Mouse (Mus musculus) myocyte (in vitro differentiated cells): ENCODE data around the gene Vmn1r204. TPM values are rescaled to one million over a fixed set of nuclear protein-coding genes. Genes with fewer than 3 reads are reported as not detected.
"Not testable (repeated sequence)": the region's sequence is repeated elsewhere in the genome, so short reads cannot be mapped to it uniquely, and the experiment has no call there.

Experiments used
- H3K27me3 ChIP-seq: one replicate; pipeline ENCODE4 v1.6.1; 2011; ENCODE audit not compliant: control insufficient read depth, insufficient read depth, insufficient read length
- H3K36me3 ChIP-seq: one replicate; pipeline ENCODE4 v1.6.1; 2011; ENCODE audit not compliant: control insufficient read depth, insufficient read depth
- H3K4me2 ChIP-seq: one replicate; pipeline ENCODE4 v1.6.1; 2011; ENCODE audit warnings: low read depth, control low read depth
- H3K4me3 ChIP-seq: one replicate; pipeline ENCODE4 v1.5.1; 2011; ENCODE audit warnings: mild to moderate bottlenecking, control low read depth, moderate library complexity
- H3K79me2 ChIP-seq: one replicate; pipeline ENCODE4 v1.6.1; 2011; ENCODE audit not compliant: control insufficient read depth, insufficient read depth
- H3ac ChIP-seq: one replicate; pipeline ENCODE4 v1.6.1; 2011; ENCODE audit not compliant: control insufficient read depth, insufficient read length
- MAX ChIP-seq: IDR thresholded peaks from one replicate; pipeline ENCODE4 v1.6.1; 2011; ENCODE audit warnings: low read depth, mild to moderate bottlenecking, control low read depth
- MYOD1 ChIP-seq, 3 experiments: IDR thresholded peaks; one replicate each; pipeline ENCODE4 v1.6.1; 2011; ENCODE audit warnings: control low read depth in 2 of 3, low read depth in 2 of 3, mild to moderate bottlenecking in 2 of 3, moderate library complexity in 1 of 3; ENCODE audit not compliant: insufficient read length in 2 of 3, control insufficient read depth in 1 of 3
- POLR2A ChIP-seq: IDR thresholded peaks from one replicate; pipeline ENCODE4 v1.6.1; 2011; ENCODE audit warnings: low read depth, mild to moderate bottlenecking, control low read depth, moderate library complexity; ENCODE audit not compliant: insufficient read length
- POLR2AphosphoS2 ChIP-seq: IDR thresholded peaks from one replicate; pipeline ENCODE4 v1.6.1; 2011; ENCODE audit warnings: low read depth, control low read depth; ENCODE audit not compliant: insufficient read length
- TCF12 ChIP-seq: IDR thresholded peaks from one replicate; pipeline ENCODE4 v1.6.1; 2011; ENCODE audit warnings: mild to moderate bottlenecking, control low read depth; ENCODE audit not compliant: poor library complexity, insufficient read depth, severe bottlenecking
- TCF3 ChIP-seq: IDR thresholded peaks from one replicate; pipeline ENCODE4 v1.6.1; 2011; ENCODE audit warnings: low read depth, control low read depth; ENCODE audit not compliant: insufficient read length
- polyA plus RNA-seq: library from polyadenylated mRNA; unstranded; fragments of >200 nt; fragmentation: generic; extraction: Trizol; gene quantifications from one replicate; pipeline ENCODE4 v1.2.1, GENCODE M21; 2012; ENCODE audit warnings: missing spikeins

Vmn1r204 gene
- polyA plus RNA-seq = not detected

GRCm38 (mm10) chr13:22552898-22553297 lies at the start of gene Vmn1r204:
Gene Vmn1r204 (plus strand): TSS chr13:22553198.
- H3K36me3 ChIP-seq = not testable (repeated sequence)

GRCm38 (mm10) chr13:22505281-22505680 lies 47.7 kb upstream of the Vmn1r204 start, which contains the start of gene Vmn1r202:
Gene Vmn1r202 (minus strand): TSS chr13:22505381.
- Histone ChIP-seq H3ac (no peak within 1 kb of the TSS), H3K4me2 (no peak within 1 kb of the TSS), H3K79me2 (no peaks in the 10 kb centered on the region), H3K36me3 (no peaks in the 10 kb centered on the region), H3K27me3 (no peaks in the 10 kb centered on the region), H3K4me3 (no peak within 1 kb of the TSS)
- no peak for TF ChIP-seq MYOD1 (IDR thresholded peaks at IDR 0.05; ENCODE audit: control insufficient read depth in 1 of 3, insufficient read length in 2 of 3, low read depth in 2 of 3)

More at GRCm38 (mm10) chr13:22552898-22553297, at the start of gene Vmn1r204:
- not testable (repeated sequence) for H3ac ChIP-seq, H3K4me2 ChIP-seq, H3K79me2 ChIP-seq, H3K27me3 ChIP-seq, H3K4me3 ChIP-seq

DNA sequence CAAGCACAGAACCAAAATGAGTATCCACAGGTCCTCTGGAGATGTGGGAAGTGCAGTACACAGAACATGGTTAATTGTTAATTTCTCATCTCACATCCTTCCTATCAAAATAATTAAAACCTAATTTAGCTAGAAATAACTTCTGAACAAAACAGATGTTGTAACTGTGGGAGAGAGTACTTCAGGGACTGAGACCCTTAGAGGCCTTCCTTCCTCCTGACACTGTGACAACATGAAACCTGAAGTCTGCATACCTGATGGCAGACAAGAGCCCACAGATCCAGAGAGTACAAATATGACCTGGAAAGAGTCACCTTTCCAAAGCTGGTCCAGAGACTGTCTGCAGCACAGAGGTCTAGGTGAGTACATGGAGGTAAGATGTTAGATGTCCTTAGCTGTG lies 35.2 kb upstream of the Vmn1r204 start, which contains the start of gene Vmn1r203:
Vmn1r203 (plus strand) TSS at position 301 of the 400 bp plus-strand sequence.
- H3K36me3 ChIP-seq = no peaks in the 10 kb centered on the region
- H3K79me2 ChIP-seq = no peaks in the 10 kb centered on the region
- no peak for TF ChIP-seq POLR2AphosphoS2
- TF ChIP-seq POLR2A = no peak
- TF ChIP-seq MAX = no peak
- TF ChIP-seq TCF3 = no peak
- H3K4me2 ChIP-seq = no peak within 1 kb of the TSS
- no peak within 1 kb of the TSS for H3K4me3 ChIP-seq
- no peaks in the 10 kb centered on the region for H3K27me3 ChIP-seq
- no peak within 1 kb of the TSS for H3ac ChIP-seq

DNA sequence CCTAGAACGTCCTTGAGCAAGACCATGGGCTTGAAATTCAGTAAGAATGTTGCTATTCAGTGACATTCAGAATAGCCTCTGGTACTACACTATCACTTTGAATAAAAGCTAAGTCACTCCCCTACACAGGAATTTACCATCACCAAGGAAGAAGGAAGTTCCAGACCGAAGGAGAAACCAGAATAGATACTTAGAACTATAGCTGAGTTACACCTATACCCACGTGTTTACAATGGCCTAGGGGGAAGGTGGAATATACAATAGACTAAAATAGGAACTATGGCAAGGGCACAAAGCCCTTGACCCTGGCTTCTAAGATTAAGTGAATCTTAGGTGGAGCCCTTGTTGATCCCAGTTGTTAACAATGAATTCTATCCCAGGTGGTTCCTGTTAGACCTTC lies 21.9 kb downstream of the Vmn1r204 start:
- not testable (repeated sequence) for H3K4me2 ChIP-seq, H3K79me2 ChIP-seq, H3K4me3 ChIP-seq, H3K36me3 ChIP-seq, H3ac ChIP-seq, H3K27me3 ChIP-seq

DNA sequence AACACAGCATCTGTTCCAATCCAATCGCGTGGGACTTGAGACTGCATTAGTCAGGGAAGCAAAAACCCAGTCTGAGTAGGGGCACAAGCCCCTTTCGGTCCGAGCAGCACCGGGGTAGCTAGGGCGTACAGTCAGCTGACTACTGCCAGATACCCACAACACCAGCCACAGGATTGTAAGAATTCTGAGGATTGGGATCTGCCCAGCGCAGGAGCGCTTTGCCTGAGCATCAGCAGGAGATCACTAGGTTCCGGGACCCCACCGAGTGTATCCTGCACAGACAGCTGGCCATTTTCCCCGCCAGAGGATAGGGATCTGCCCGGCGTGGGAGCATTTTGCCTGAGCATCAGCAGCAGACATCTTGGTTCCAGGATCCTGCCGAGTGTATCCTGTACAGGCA lies 30.3 kb downstream of the Vmn1r204 start:
- not testable (repeated sequence) for H3K79me2 ChIP-seq, H3K27me3 ChIP-seq, H3ac ChIP-seq

DNA sequence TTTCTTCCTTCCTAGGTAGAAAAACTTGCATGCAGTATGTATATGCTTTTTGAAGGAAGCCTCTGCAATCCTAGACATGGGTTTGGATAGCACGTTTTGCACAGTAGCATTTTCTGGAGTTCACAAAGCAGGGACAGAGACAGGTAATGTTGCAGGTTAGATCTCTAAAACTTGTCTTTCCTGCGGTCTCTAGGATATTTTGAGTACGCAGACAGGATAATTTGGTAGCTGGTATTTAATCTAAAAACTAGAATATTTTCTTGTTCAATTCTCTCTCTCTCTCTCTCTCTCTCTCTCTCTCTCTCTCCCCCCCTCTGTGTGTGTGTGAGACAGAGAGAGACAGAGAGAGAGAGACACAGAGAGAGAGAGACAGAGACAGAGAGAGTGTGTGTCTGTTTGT lies 39.9 kb downstream of the Vmn1r204 start, which contains the start of gene Vmn1r205:
Vmn1r205 (minus strand) TSS at position 101 of the 400 bp plus-strand sequence.
- no peak within 1 kb of the TSS for H3ac ChIP-seq
- H3K4me3 ChIP-seq = no peak within 1 kb of the TSS
- no peaks in the 10 kb centered on the region for H3K36me3 ChIP-seq
- no peak within 1 kb of the TSS for H3K4me2 ChIP-seq
- H3K79me2 ChIP-seq = no peaks in the 10 kb centered on the region
- no peaks in the 10 kb centered on the region for H3K27me3 ChIP-seq
- TF ChIP-seq MYOD1 (IDR thresholded peaks at IDR 0.05; ENCODE audit: control insufficient read depth in 1 of 3, insufficient read length in 2 of 3, low read depth in 2 of 3) (no peak), MAX (no peak), POLR2A (no peak), TCF12 (no peak), TCF3 (no peak)

More for the DNA sequence above, 30.3 kb downstream of the Vmn1r204 start:
- H3K4me3 ChIP-seq, H3K4me2 ChIP-seq, H3K36me3 ChIP-seq: not testable (repeated sequence)

Other genes starting within 250 kb of the Vmn1r204 start
- gene Vmn1r197, start 228.6 kb upstream of the Vmn1r204 start, polyA plus RNA-seq = not detected
- not detected for gene Vmn1r198, start 202.8 kb upstream of the Vmn1r204 start, polyA plus RNA-seq
- not detected for gene Vmn1r199, start 173.4 kb upstream of the Vmn1r204 start, polyA plus RNA-seq
- not detected for gene Vmn1r200, start 162.8 kb upstream of the Vmn1r204 start, polyA plus RNA-seq
- not detected for gene Vmn1r201, start 81.3 kb upstream of the Vmn1r204 start, polyA plus RNA-seq
- gene Vmn1r202, start 47.8 kb upstream of the Vmn1r204 start, polyA plus RNA-seq = not detected
- gene Vmn1r203, start 35.1 kb upstream of the Vmn1r204 start, polyA plus RNA-seq = not detected
- not detected for gene Vmn1r205, start 39.8 kb downstream of the Vmn1r204 start, polyA plus RNA-seq
- gene Vmn1r206, start 71.1 kb downstream of the Vmn1r204 start, polyA plus RNA-seq = not detected
- not detected for gene Vmn1r207-ps, start 176.4 kb downstream of the Vmn1r204 start, polyA plus RNA-seq
- gene Vmn1r208, start 224.2 kb downstream of the Vmn1r204 start, polyA plus RNA-seq = not detected